12 mouse cellular contexts compared by ENCODE assay signal in genomic region chr9:54982401-54982800, GRCm38 (mm10). TPM values are rescaled to one million over a fixed set of nuclear protein-coding genes. Genes with fewer than 3 reads are reported as not detected.
DNase-seq lines count a peak whose midpoint lies in the region; ATAC-seq and TF ChIP-seq lines count a peak whose summit lies in the region.
"Had no signal": no experiment of that assay in that cellular context is flagged by ENCODE, and none has a peak within 500 bp of the region (broad histone marks: within the 10 kb centered on the region; RNA-seq: fewer than 3 reads in every experiment).

No protein-coding gene starts in this region.

- H3K4me2 ChIP-seq in heart, postnatal 0 days (ENCODE audit: low read depth, low read length) = peak overlapping the region; percentile 89; the same call in 1 of the 2 replicates
- peak overlapping the region; percentile 89 for H3K4me2 ChIP-seq in embryonic facial prominence, embryonic 12.5 days (replicated peaks)
- peak overlapping the region; percentile 85 for H3K4me2 ChIP-seq in hindbrain, embryonic 15.5 days
- H3K4me2 ChIP-seq in midbrain, embryonic 15.5 days = peak overlapping the region; percentile 58

- H3K36me3 ChIP-seq in heart, postnatal 0 days (replicated peaks; ENCODE audit: control insufficient read depth, insufficient read depth, low read length) = no peaks in the 10 kb centered on the region
- no peaks in the 10 kb centered on the region for H3K36me3 ChIP-seq in embryonic facial prominence, embryonic 12.5 days
- H3K36me3 ChIP-seq in hindbrain, embryonic 15.5 days = no peaks in the 10 kb centered on the region
- no peaks in the 10 kb centered on the region for H3K36me3 ChIP-seq in midbrain, embryonic 15.5 days (replicated peaks)

- no peak overlapping the region for H3K27ac ChIP-seq in heart, postnatal 0 days (ENCODE audit: low read depth)
- no peak overlapping the region for H3K27ac ChIP-seq in embryonic facial prominence, embryonic 12.5 days
- no peak overlapping the region for H3K27ac ChIP-seq in hindbrain, embryonic 15.5 days (replicated peaks)
- no peak overlapping the region for H3K27ac ChIP-seq in midbrain, embryonic 15.5 days

- intact Hi-C loops in heart, postnatal 10 days (cut with DNase I) = no loop called here

- no peak for ATAC-seq in heart, postnatal 0 days (ENCODE audit: insufficient read depth, low read depth)
- no peak for ATAC-seq in embryonic facial prominence, embryonic 12.5 days (ENCODE audit: insufficient number of reproducible peaks, insufficient read depth, low FRiP score, low TSS enrichment)
- ATAC-seq in hindbrain, embryonic 15.5 days (ENCODE audit: low FRiP score, low read depth) = no peak
- no peak for ATAC-seq in midbrain, embryonic 15.5 days (replicated peaks)
- no peak for ATAC-seq in frontal cortex, adult (ENCODE audit: low TSS enrichment)

- 24% methylated on average over 7 of the region's 7 CpGs for WGBS in heart, postnatal 0 days
- WGBS in embryonic facial prominence, embryonic 12.5 days = 9% methylated on average over 7 of the region's 7 CpGs
- WGBS in hindbrain, embryonic 15.5 days = 7% methylated on average over 7 of the region's 7 CpGs
- WGBS in midbrain, embryonic 15.5 days = 7% methylated on average over 7 of the region's 7 CpGs

- peak overlapping the region; percentile 55 for H3K4me3 ChIP-seq in heart, postnatal 0 days (ENCODE audit: low read depth, low read length)
- peak overlapping the region; percentile 54 for H3K4me3 ChIP-seq in embryonic facial prominence, embryonic 12.5 days
- peak overlapping the region; percentile 48 for H3K4me3 ChIP-seq in hindbrain, embryonic 15.5 days
- H3K4me3 ChIP-seq in midbrain, embryonic 15.5 days = peak overlapping the region; percentile 46

- no peak for TF ChIP-seq EP300 in heart, postnatal 0 days (IDR thresholded peaks at IDR 0.05; ENCODE audit: low read depth)

- peaks cover 42% of the 10 kb centered on the region for H3K27me3 ChIP-seq in heart, postnatal 0 days (ENCODE audit: control insufficient read depth, insufficient read depth, low read length)
- H3K27me3 ChIP-seq in embryonic facial prominence, embryonic 12.5 days = peaks cover 39% of the 10 kb centered on the region
- H3K27me3 ChIP-seq in hindbrain, embryonic 15.5 days = peaks cover 14% of the 10 kb centered on the region
- H3K27me3 ChIP-seq in midbrain, embryonic 15.5 days (replicated peaks) = peaks cover 22% of the 10 kb centered on the region; the same call in 1 of the 2 replicates

- no peaks in the 10 kb centered on the region for H3K9me3 ChIP-seq in heart, postnatal 0 days (replicated peaks; ENCODE audit: control insufficient read depth, low read length)
- no peaks in the 10 kb centered on the region for H3K9me3 ChIP-seq in embryonic facial prominence, embryonic 12.5 days
- no peaks in the 10 kb centered on the region for H3K9me3 ChIP-seq in hindbrain, embryonic 15.5 days
- H3K9me3 ChIP-seq in midbrain, embryonic 15.5 days = no peaks in the 10 kb centered on the region

- no peak for TF ChIP-seq CTCF in heart, postnatal 0 days (IDR thresholded peaks at IDR 0.05; ENCODE audit: low read depth)

- H3K9ac ChIP-seq in heart, postnatal 0 days (replicated peaks; ENCODE audit: low read depth, low read length) = no peak overlapping the region
- no peak overlapping the region for H3K9ac ChIP-seq in embryonic facial prominence, embryonic 12.5 days
- no peak overlapping the region for H3K9ac ChIP-seq in hindbrain, embryonic 15.5 days
- H3K9ac ChIP-seq in midbrain, embryonic 15.5 days = no peak overlapping the region

- H3K4me1 ChIP-seq in heart, postnatal 0 days (ENCODE audit: control insufficient read depth, insufficient read depth) = no peaks in the 10 kb centered on the region
- H3K4me1 ChIP-seq in embryonic facial prominence, embryonic 12.5 days = peaks cover 5% of the 10 kb centered on the region; the same call in 1 of the 2 replicates
- H3K4me1 ChIP-seq in hindbrain, embryonic 15.5 days (replicated peaks) = peaks cover 30% of the 10 kb centered on the region
- peaks cover 22% of the 10 kb centered on the region for H3K4me1 ChIP-seq in midbrain, embryonic 15.5 days

- no peak for DNase-seq in heart, postnatal 0 days (ENCODE audit: low spot score)
- DNase-seq in heart, postnatal 10 days = no peak
- DNase-seq in left cerebral cortex, adult 8-10 months (ENCODE audit: low spot score in 2 of 2) = no peak
- DNase-seq in kidney, postnatal 10 days = no peak

RNA-seq across cellular contexts. Expression of gene Chrna5, which starts 1.7 kb away (rescaled TPM):
- not detected in 2 replicates for total RNA-seq in heart, postnatal 0 days (2014; rRNA removed; ENCODE audit: low replicate concordance)
- 0.07 TPM in 1 of 2 replicates, not detected in the other for polyA plus RNA-seq in heart, postnatal 0 days (2015; fragmentation: Nextera tagmentation; extraction: Ambion mirVana)
- not detected for total RNA-seq in heart, postnatal 10 days (2021)
- 1.4 and 1.5 TPM in 2 replicates for polyA plus RNA-seq in embryonic facial prominence, embryonic 12.5 days (2016; fragmentation: Nextera tagmentation; extraction: Ambion mirVana)
- 4.4 and 4.5 TPM in 2 replicates for polyA plus RNA-seq in hindbrain, embryonic 15.5 days (2015; fragmentation: Nextera tagmentation; extraction: Ambion mirVana)
- polyA plus RNA-seq in midbrain, embryonic 15.5 days (2015; fragmentation: Nextera tagmentation; extraction: Ambion mirVana) = 3.0 and 3.7 TPM in 2 replicates
- 1 to 10 TPM; 3.7 to 5.8 (median 5.1) TPM for total RNA-seq in left cerebral cortex, adult 8-10 months (2022)
- total RNA-seq: CH12.LX; megakaryocyte-erythroid progenitor cell, adult 5-6 weeks had no signal

RNA-seq across cellular contexts. Expression of gene AY074887, which starts 31.6 kb away (rescaled TPM):
- total RNA-seq in heart, postnatal 0 days (2014; rRNA removed; ENCODE audit: low replicate concordance) = not detected in 2 replicates
- 0.32 and 0.37 TPM in 2 replicates for polyA plus RNA-seq in heart, postnatal 0 days (2015; fragmentation: Nextera tagmentation; extraction: Ambion mirVana)
- total RNA-seq in heart, postnatal 10 days (2021) = not detected
- 1.0 and 1.6 TPM in 2 replicates for polyA plus RNA-seq in embryonic facial prominence, embryonic 12.5 days (2016; fragmentation: Nextera tagmentation; extraction: Ambion mirVana)
- 1.1 and 1.4 TPM in 2 replicates for polyA plus RNA-seq in hindbrain, embryonic 15.5 days (2015; fragmentation: Nextera tagmentation; extraction: Ambion mirVana)
- polyA plus RNA-seq in midbrain, embryonic 15.5 days (2015; fragmentation: Nextera tagmentation; extraction: Ambion mirVana) = 1.0 and 1.1 TPM in 2 replicates
- not detected for total RNA-seq in left cerebral cortex, adult 8-10 months (2022)
- total RNA-seq: adrenal gland, adult 18-20 months; CH12.LX; layer of hippocampus, adult 18-20 months; megakaryocyte-erythroid progenitor cell, adult 5-6 weeks had no signal

RNA-seq across cellular contexts. Expression of gene Psma4, which starts 31.8 kb away (rescaled TPM):
- total RNA-seq in heart, postnatal 0 days (2014; rRNA removed; ENCODE audit: low replicate concordance) = 200 and 381 TPM in 2 replicates
- polyA plus RNA-seq in heart, postnatal 0 days (2015; fragmentation: Nextera tagmentation; extraction: Ambion mirVana) = 224 and 230 TPM in 2 replicates
- total RNA-seq in heart, postnatal 10 days (2021) = 100 to 1,000 TPM; 157 to 162 TPM
- 301 and 314 TPM in 2 replicates for polyA plus RNA-seq in embryonic facial prominence, embryonic 12.5 days (2016; fragmentation: Nextera tagmentation; extraction: Ambion mirVana)
- polyA plus RNA-seq in hindbrain, embryonic 15.5 days (2015; fragmentation: Nextera tagmentation; extraction: Ambion mirVana) = 256 and 262 TPM in 2 replicates
- 247 and 251 TPM in 2 replicates for polyA plus RNA-seq in midbrain, embryonic 15.5 days (2015; fragmentation: Nextera tagmentation; extraction: Ambion mirVana)
- 100 to 1,000 TPM; 110 to 125 (median 115) TPM for total RNA-seq in left cerebral cortex, adult 8-10 months (2022)

RNA-seq across cellular contexts. Expression of gene Chrna3, which starts 44.0 kb away (rescaled TPM):
- total RNA-seq in heart, postnatal 0 days (2014; rRNA removed; ENCODE audit: low replicate concordance) = not detected in 2 replicates
- polyA plus RNA-seq in heart, postnatal 0 days (2015; fragmentation: Nextera tagmentation; extraction: Ambion mirVana) = 0.11 TPM in 1 of 2 replicates, not detected in the other
- not detected for total RNA-seq in heart, postnatal 10 days (2021)
- polyA plus RNA-seq in embryonic facial prominence, embryonic 12.5 days (2016; fragmentation: Nextera tagmentation; extraction: Ambion mirVana) = 2.8 and 2.9 TPM in 2 replicates
- 15.5 and 18.5 TPM in 2 replicates for polyA plus RNA-seq in hindbrain, embryonic 15.5 days (2015; fragmentation: Nextera tagmentation; extraction: Ambion mirVana)
- polyA plus RNA-seq in midbrain, embryonic 15.5 days (2015; fragmentation: Nextera tagmentation; extraction: Ambion mirVana) = 15.1 and 16.2 TPM in 2 replicates
- 1 to 10 TPM in 1 of 4 experiments, under 1 TPM in 3; 0.57 to 1.1 (median 0.71) TPM for total RNA-seq in left cerebral cortex, adult 8-10 months (2022)
- total RNA-seq: CH12.LX; megakaryocyte-erythroid progenitor cell, adult 5-6 weeks had no signal
